Mouse (Mus musculus): ENCODE measurements around the gene Lhx6. TPM values are rescaled to one million over a fixed set of nuclear protein-coding genes. Genes with fewer than 3 reads are reported as not detected.

Lhx6 gene
- total and polyA plus RNA-seq, 3 experiments, result 1.3 to 3.0 TPM; not detected in 1

DNA sequence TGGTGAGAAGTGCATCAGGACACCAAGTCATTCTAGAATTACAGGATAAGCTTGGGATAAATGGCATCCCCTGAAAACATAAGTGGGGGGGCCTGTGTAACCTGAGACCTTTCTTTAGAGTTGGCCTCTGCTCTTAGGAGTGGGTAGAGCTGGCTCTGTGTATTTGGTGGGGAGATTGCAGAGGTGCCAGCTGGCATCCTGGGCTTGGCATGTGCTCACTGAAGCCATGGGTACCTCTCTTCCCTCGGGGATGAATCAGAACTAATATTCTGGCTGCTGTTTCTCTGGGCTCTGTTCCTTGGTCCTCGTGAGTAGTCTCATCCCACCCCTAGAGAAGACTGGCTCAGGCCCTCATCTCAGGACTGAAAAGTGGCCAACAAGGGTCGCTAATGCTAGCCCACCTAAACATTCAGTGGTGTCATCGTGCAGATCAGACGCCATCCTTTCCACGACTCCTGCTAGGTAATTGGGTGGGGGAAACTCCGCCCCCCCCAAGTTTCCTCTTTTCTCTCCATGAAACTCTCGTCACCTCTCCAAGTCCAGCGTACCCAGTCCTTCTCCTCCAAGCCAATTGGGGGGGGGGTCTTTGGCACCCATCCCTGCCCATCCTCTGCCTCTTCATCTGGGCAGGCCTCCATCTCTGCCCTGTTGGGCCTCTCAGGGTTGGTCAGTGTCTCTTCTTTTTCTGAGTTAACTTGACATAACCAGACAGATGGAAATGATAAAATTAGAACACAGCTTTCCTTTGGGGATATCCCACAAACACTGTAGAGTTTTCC, 22.2 kb downstream of the Lhx6 start:
- no peaks in the 10 kb centered on the region for H3K27me3 ChIP-seq (ENCODE audit: control insufficient read depth in 1 of 2, insufficient read depth in 2 of 2, low read length in 2 of 2)

GRCm38 (mm10) chr2:36081446-36081845, 23.8 kb downstream of the Lhx6 start:
- H3K9ac ChIP-seq (ENCODE audit: control insufficient read depth, low read depth, low read length, poor library complexity, severe bottlenecking), result no peak overlapping the region
- H3K4me3 ChIP-seq (ENCODE audit: control insufficient read depth in 1 of 2, insufficient read depth in 1 of 2, low read depth in 2 of 2, low read length in 2 of 2), result no peak overlapping the region
- no peaks in the 10 kb centered on the region for H3K27me3 ChIP-seq (ENCODE audit: control insufficient read depth in 1 of 2, insufficient read depth in 2 of 2, low read length in 2 of 2)
- H3K36me3 ChIP-seq (ENCODE audit: control insufficient read depth in 1 of 2, insufficient read depth in 2 of 2, low read length in 2 of 2), result no peaks in the 10 kb centered on the region
- DNase-seq (ENCODE audit: low read depth, low spot score), result no peak
- TF ChIP-seq UBTF (IDR thresholded peaks at IDR 0.05; ENCODE audit: borderline replicate concordance, insufficient read depth, low read depth, low read length) (no peak), MAX (IDR thresholded peaks at IDR 0.05; ENCODE audit: low read length) (no peak), GATA1 (IDR thresholded peaks at IDR 0.05; ENCODE audit: low read depth, low read length) (no peak), TAL1 (IDR thresholded peaks at IDR 0.05; ENCODE audit: low read length) (no peak), BHLHE40 (IDR thresholded peaks at IDR 0.05; ENCODE audit: borderline replicate concordance, low read depth, low read length) (no peak), JUND (IDR thresholded peaks at IDR 0.05; ENCODE audit: low read depth, low read length) (no peak), E2F4 (IDR thresholded peaks at IDR 0.05; ENCODE audit: borderline replicate concordance, low read depth, low read length) (no peak), MXI1 (IDR thresholded peaks at IDR 0.05; ENCODE audit: low read depth, low read length) (no peak)
- H3K27ac ChIP-seq (ENCODE audit: control insufficient read depth, low read depth, low read length), result no peak overlapping the region
- no peaks in the 10 kb centered on the region for H3K9me3 ChIP-seq (replicated peaks; ENCODE audit: insufficient read depth, low read length)
- H3K79me2 ChIP-seq (ENCODE audit: control insufficient read depth, insufficient read depth, low read length, poor library complexity), result no peaks in the 10 kb centered on the region
- no peaks in the 10 kb centered on the region for H3K4me1 ChIP-seq (ENCODE audit: control insufficient read depth in 1 of 2, insufficient read depth in 2 of 2, low read length in 2 of 2)

More for the DNA sequence above, 22.2 kb downstream of the Lhx6 start:
- H3K79me2 ChIP-seq (ENCODE audit: control insufficient read depth, insufficient read depth, low read length, poor library complexity), result no peaks in the 10 kb centered on the region
- no peak overlapping the region for H3K27ac ChIP-seq (ENCODE audit: control insufficient read depth, low read depth, low read length)
- H3K9ac ChIP-seq (ENCODE audit: control insufficient read depth, low read depth, low read length, poor library complexity, severe bottlenecking), result no peak overlapping the region
- no peak overlapping the region for H3K4me3 ChIP-seq (ENCODE audit: control insufficient read depth in 1 of 2, insufficient read depth in 1 of 2, low read depth in 2 of 2, low read length in 2 of 2)
- TF ChIP-seq JUND (IDR thresholded peaks at IDR 0.05; ENCODE audit: low read depth, low read length) (no peak), TBP (IDR thresholded peaks at IDR 0.05; ENCODE audit: low read depth, low read length) (no peak), MXI1 (IDR thresholded peaks at IDR 0.05; ENCODE audit: low read depth, low read length) (no peak), ZKSCAN1 (IDR thresholded peaks at IDR 0.05; ENCODE audit: low read depth, low read length) (no peak), MEF2A (IDR thresholded peaks at IDR 0.05; ENCODE audit: extremely low read depth, insufficient replicate concordance, low read depth, low read length, poor library complexity, severe bottlenecking) (no peak), UBTF (IDR thresholded peaks at IDR 0.05; ENCODE audit: borderline replicate concordance, insufficient read depth, low read depth, low read length) (no peak)
- no peaks in the 10 kb centered on the region for H3K36me3 ChIP-seq (ENCODE audit: control insufficient read depth in 1 of 2, insufficient read depth in 2 of 2, low read length in 2 of 2)
- no peak for DNase-seq (ENCODE audit: low read depth, low spot score)
- H3K9me3 ChIP-seq (replicated peaks; ENCODE audit: insufficient read depth, low read length), result no peaks in the 10 kb centered on the region
- H3K4me1 ChIP-seq (ENCODE audit: control insufficient read depth in 1 of 2, insufficient read depth in 2 of 2, low read length in 2 of 2), result no peaks in the 10 kb centered on the region

GRCm38 (mm10) chr2:36077160-36077761, 27.9 kb downstream of the Lhx6 start:
- Histone ChIP-seq H3K4me3 (ENCODE audit: control insufficient read depth in 1 of 2, insufficient read depth in 1 of 2, low read depth in 2 of 2, low read length in 2 of 2) (no peak overlapping the region), H3K9ac (ENCODE audit: control insufficient read depth, low read depth, low read length, poor library complexity, severe bottlenecking) (no peak overlapping the region), H3K36me3 (ENCODE audit: control insufficient read depth in 1 of 2, insufficient read depth in 2 of 2, low read length in 2 of 2) (no peaks in the 10 kb centered on the region), H3K4me1 (ENCODE audit: control insufficient read depth in 1 of 2, insufficient read depth in 2 of 2, low read length in 2 of 2) (no peaks in the 10 kb centered on the region), H3K27ac (ENCODE audit: control insufficient read depth, low read depth, low read length) (no peak overlapping the region), H3K9me3 (replicated peaks; ENCODE audit: insufficient read depth, low read length) (no peaks in the 10 kb centered on the region), H3K79me2 (ENCODE audit: control insufficient read depth, insufficient read depth, low read length, poor library complexity) (no peaks in the 10 kb centered on the region), H3K27me3 (ENCODE audit: control insufficient read depth in 1 of 2, insufficient read depth in 2 of 2, low read length in 2 of 2) (no peaks in the 10 kb centered on the region)
- TF ChIP-seq TBP (IDR thresholded peaks at IDR 0.05; ENCODE audit: low read depth, low read length), result no peak
- no peak for TF ChIP-seq MEF2A (IDR thresholded peaks at IDR 0.05; ENCODE audit: extremely low read depth, insufficient replicate concordance, low read depth, low read length, poor library complexity, severe bottlenecking)
- TF ChIP-seq HCFC1 (IDR thresholded peaks at IDR 0.05; ENCODE audit: low read depth, low read length), result no peak
- no peak for TF ChIP-seq USF1 (IDR thresholded peaks at IDR 0.05; ENCODE audit: low read depth, low read length)
- TF ChIP-seq ETS1 (IDR thresholded peaks at IDR 0.05; ENCODE audit: low read depth, low read length), result no peak
- no peak for TF ChIP-seq USF2 (IDR thresholded peaks at IDR 0.05; ENCODE audit: borderline replicate concordance in 1 of 2, insufficient read depth in 1 of 2, low read depth in 1 of 2, low read length in 2 of 2)
- no peak for TF ChIP-seq NRF1 (IDR thresholded peaks at IDR 0.05; ENCODE audit: insufficient read depth, low read depth, low read length, poor library complexity, severe bottlenecking)
- no peak for TF ChIP-seq ZMIZ1 (IDR thresholded peaks at IDR 0.05; ENCODE audit: low read depth, low read length)
- DNase-seq (ENCODE audit: low read depth, low spot score), result no peak
